ENCODE assay signal across 19 mouse cellular contexts in genomic region chr1:170520206-170520605, GRCm38 (mm10).
DNase-seq lines count a peak whose midpoint lies in the region; ATAC-seq lines count a peak whose summit lies in the region.
"Had no signal": no experiment of that assay in that cellular context is flagged by ENCODE, and none has a peak within 500 bp of the region (broad histone marks: within the 10 kb centered on the region; RNA-seq: fewer than 3 reads in every experiment).

No protein-coding gene starts in this region.

- peak; percentile 36 for DNase-seq in kidney, adult 11 months
- no peak for DNase-seq in kidney, postnatal 4 days
- DNase-seq in kidney, adult 9 months = peak; percentile 47
- DNase-seq in kidney, postnatal 25 days = peak; percentile 54 to 58
- DNase-seq in adipocyte (ENCODE audit: low spot score) = no peak
- DNase-seq: adrenal gland, postnatal 10 days; cerebellum, adult 9-11 months; forebrain, postnatal 0 days; heart, adult 11 months; heart, postnatal 4 days; liver; lung, adult 2 months; right cerebral cortex, postnatal 4 days; thymus, adult 18-20 months; thymus, postnatal 25 days had no signal

- ATAC-seq in common myeloid progenitor, adult 5-6 weeks (replicated peaks; ENCODE audit: low read depth, poor library complexity, severe bottlenecking) = peak; percentile 50; the same call in 1 of the 2 replicates
- ATAC-seq in granulocyte monocyte progenitor cell, adult 5-6 weeks (replicated peaks; ENCODE audit: poor library complexity, severe bottlenecking) = no peak
- ATAC-seq: CD4-positive, CD25-positive, alpha-beta regulatory T cell, adult 4 months; forebrain, postnatal 0 days; inflammation-experienced regulatory T-cells, adult 6 months had no signal

Comparison
In these comparisons a context has a peak if more than half of its experiments do, and no peak if none do; other contexts are left out.
1. DNase-seq: peak in kidney, adult 11 months (single experiment), kidney, adult 9 months (single experiment) and kidney, postnatal 25 days (2 of 2); none in kidney, postnatal 4 days (0 of 2) and adipocyte (single experiment).